Mouse (Mus musculus) layer of hippocampus, adult 9-10 months (tissue): ENCODE data around the gene C2cd4d.

Experiments used
- DNase-seq: peaks from one replicate; pipeline ENCODE4 v3.0.0; 2022; ENCODE audit warnings: low spot score

C2cd4d gene

DNA sequence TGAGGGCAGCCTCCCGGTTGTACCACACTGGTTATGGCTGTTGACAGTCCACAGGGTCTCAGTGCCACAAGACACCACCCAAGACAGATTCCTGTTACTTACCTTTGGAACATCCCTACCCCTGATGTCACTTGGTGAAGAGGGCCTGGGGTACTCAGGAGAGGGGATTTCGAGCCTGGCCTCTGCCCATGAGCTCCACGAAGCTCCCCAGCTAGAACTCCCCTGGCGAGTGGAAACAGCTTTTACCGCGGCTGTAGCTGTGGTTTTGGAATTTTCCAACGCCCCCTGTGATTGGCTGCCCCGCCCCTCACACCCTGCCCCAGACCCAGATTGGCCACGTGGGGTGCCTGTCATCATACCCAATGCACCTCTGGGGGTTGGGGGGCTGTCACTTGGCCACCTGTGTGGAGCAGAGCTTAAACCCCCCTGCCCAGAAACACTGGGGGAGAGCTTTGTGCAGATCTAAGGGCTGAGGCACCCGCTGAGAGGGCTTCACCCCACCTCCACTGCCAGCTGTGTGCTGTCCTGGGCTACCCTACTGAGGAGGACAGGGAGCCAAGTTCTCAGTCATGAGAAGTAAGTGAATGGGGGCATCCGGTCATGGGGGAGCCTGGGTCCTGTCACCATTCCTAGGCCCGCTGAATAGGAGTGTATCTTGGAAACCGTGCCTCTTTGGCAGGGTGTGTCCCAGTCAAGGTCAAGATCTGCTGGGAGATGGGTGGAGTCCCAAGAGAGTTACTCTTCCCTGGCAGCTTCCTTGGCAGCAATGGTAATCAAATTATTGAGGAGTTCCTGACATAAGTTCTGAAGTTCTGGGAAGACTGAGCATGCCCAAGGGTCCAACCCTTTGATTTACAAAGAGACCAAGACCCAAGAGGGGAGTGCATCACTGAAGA lies 15.0 kb downstream of the C2cd4d start:
- no peak for DNase-seq

- DNase-seq: no peak
These were observed 17.7 kb downstream of the C2cd4d start for GRCm38 (mm10) chr3:94379831-94380510.

DNA sequence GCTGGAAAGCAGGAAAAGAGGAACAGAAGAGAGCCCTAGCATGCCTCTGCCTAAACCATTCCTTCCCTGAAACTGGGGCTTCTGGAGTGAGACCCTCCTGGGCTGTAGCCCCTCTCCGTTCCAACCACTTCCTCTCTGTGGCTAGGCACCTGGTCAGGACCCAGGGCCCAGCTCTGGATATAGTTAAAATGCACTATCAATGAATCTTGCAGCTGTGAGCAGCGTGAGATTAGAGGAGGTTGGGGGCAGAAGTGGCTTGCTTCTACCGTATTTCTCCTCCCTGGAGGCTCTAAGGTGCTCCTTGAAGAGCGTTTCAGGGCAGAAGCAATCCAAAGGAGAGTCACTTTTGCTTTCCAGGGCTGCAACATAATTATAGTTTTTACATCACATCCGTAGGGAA lies 20.1 kb downstream of the C2cd4d start:
- no peak for DNase-seq

- DNase-seq: no peak
These were observed 21.2 kb downstream of the C2cd4d start for GRCm38 (mm10) chr3:94383476-94383875.

DNA sequence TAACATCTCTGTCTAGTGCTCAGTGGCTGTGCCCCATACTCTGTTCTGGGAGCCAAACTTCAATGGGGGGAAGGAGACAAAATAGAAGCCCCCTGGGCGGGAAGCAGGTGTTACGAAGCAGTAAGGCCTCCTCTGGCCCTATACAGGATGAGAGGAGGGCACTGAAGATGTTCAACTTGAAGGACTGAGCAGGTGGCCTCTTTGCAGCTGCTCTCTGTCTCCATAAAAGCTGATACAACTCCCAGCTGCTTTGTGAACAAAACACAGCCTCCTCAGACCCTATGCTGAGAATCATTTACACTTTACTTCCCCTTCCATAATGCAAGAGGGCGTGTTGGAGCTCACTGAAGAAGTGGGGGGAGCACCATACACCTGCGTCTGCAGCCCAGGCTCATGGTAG lies 24.4 kb downstream of the C2cd4d start:
- DNase-seq: no peak

DNA sequence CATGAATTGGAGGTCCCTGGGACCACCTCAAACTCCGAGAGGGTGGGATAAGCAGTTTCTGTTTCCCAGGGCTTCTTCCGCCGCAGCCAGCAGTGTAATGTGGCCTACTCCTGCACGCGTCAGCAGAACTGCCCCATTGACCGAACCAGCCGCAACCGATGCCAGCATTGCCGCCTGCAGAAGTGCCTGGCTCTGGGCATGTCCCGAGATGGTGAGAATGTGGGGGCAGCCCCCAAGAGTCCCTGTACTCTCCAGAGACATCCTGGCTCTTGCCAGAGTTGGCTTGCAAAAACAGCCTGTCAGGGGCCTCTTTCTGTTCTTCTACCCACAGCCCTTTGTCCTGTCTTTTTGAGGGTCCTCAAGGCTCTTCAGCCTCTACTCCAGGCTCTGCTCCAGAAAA lies 25.2 kb downstream of the C2cd4d start:
- no peak for DNase-seq

GRCm38 (mm10) chr3:94388047-94388446 lies 25.8 kb downstream of the C2cd4d start:
- DNase-seq: no peak

DNA sequence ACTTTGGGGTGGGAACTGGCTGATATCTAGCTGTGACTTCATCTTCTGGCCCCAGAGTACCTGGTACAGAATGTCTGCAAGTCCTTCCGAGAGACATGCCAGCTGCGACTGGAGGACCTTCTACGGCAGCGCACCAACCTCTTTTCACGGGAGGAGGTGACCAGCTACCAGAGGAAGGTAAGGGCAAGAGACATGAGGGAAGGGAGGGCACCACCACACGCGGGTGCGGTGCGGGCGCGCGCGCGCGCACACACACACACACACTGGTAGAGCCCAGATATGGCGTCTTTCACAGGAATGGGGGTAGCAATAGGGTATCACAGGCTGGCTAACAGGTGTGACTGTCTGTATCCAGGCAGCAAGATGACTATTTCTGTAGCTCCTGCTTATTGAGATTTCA lies 27.2 kb downstream of the C2cd4d start:
- no peak for DNase-seq

- no peak for DNase-seq
These were observed 28.8 kb downstream of the C2cd4d start for GRCm38 (mm10) chr3:94391001-94391400.

- DNase-seq: no peak
These were observed 29.9 kb downstream of the C2cd4d start for GRCm38 (mm10) chr3:94392128-94392527.

DNA sequence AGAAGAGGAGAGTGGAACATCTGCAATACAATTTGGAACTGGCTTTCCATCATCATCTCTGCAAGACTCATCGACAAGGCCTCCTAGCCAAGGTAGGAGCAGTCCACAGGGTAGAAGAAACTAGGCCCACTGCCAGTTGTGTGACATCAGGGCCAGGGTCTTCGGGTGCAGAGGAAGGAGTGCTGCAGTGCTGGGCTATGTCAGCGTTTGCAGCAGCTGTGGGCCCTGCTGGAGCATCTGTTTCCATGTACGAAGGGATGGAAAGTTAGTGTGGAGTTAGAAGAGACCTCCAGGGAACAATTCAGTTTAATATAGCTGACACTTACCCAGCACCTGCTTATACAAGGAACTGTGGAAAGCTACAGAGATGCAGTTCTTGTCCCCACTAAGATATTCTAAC lies 30.8 kb downstream of the C2cd4d start:
- DNase-seq: no peak

- no peak for DNase-seq
These were observed 34.1 kb downstream of the C2cd4d start for GRCm38 (mm10) chr3:94396336-94396735.

GRCm38 (mm10) chr3:94396851-94397250 lies 34.6 kb downstream of the C2cd4d start:
- no peak for DNase-seq

DNA sequence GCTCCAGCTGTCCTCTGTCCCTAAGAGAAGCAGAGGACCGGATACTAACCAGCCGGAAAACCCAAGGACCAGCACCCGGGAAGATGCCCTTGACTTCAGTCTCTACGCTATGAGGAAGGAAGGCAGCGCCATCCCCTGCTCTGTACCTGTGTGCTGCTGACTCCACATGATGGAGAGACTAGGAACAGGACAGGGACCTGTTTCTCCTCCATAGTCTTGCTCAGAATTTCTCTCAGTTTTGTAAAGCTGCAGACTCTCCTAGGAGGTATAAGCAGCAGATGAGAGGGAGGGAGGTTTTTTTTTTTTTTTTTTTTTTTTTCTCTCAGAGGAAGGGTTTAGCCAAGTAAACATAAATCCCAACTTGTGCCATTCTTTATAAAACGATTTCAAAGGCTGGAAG lies 36.0 kb downstream of the C2cd4d start, which contains the start of gene Lingo4:
Gene Lingo4 (plus strand): TSS at position 301 of the 400 bp plus-strand sequence.
- DNase-seq: no peak

GRCm38 (mm10) chr3:94398943-94399481 lies 36.8 kb downstream of the C2cd4d start:
- DNase-seq: no peak

DNA sequence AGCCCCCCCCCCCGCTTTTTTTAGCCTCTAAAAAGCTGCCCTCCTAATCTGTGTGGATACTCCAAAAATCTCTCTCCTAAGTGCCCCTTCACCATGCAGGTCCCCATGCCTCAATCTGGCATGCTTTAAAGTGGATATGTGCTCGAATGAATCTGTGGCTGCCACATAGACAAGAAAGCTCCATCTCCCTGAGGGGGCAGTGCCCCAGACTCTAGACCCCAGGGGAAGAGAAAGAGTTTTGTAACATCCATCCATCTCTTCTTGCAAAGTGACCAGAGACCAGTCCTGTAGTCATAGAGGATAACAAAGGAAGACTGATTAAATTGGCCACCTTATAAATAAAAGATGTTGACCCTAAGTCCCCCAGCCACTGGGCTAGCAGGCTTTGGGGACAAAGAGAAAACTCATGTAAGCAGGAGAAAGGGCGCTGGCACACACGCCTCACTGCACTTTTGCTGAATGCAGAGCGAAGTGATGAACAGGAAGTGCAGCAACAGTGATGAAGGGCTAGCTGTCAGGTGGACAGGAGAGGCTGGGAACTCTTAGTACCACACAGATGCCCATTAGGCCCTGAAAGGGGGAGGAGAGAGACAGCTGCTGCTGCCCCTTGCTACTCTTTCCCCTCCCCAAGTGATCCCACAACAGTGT lies 37.5 kb downstream of the C2cd4d start:
- DNase-seq: no peak

DNA sequence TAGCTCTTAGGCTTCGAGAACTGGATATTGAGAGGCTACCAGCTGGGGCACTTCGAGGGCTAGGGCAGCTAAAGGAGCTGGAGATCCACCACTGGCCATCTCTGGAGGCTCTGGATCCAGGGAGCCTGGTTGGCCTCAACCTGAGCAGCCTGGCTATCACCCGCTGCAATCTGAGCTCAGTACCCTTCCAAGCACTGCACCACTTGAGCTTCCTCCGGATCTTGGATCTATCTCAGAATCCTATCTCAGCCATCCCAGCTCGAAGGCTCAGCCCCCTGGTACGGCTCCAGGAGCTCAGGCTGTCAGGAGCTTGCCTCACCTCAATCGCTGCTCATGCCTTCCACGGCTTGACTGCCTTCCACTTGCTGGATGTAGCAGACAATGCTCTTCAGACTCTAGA lies 40.2 kb downstream of the C2cd4d start:
- no peak for DNase-seq

DNA sequence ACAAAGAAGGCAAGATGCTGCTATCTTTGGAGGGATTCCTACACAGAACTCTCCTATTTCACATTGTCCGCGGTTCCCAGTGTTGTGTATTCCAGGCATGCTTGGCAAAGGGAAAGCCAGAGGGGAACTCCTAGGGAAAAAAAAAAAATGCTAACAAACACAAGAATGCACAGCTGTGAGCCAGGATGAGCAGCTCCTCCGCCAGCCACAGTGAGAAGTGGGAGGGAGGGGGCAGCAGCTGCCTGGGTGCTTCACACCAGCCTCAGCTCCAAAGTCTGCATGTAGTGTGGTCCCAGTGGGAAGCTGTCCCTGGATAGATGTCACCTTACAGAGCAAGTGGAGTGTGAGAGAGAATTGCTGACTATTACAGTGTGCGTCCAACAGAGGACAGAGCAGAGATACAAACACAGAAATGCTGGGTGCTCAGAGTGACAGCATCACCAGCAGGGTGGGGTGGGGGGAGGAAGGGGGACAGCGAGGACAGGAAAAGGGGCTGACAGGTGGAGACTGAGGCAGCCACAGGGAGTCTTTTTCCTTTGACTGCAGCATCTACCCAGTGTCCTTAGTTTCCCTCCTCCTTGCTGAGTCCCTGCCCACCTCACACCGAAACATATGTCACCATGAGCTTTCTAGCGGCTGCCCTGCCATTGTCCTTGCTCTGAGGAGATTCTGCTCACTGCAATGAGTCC lies 42.3 kb downstream of the C2cd4d start:
- DNase-seq: no peak

- DNase-seq: no peak
These were observed 43.3 kb downstream of the C2cd4d start for GRCm38 (mm10) chr3:94405561-94405960.

GRCm38 (mm10) chr3:94412530-94412929 lies 50.3 kb downstream of the C2cd4d start:
- DNase-seq: no peak

DNA sequence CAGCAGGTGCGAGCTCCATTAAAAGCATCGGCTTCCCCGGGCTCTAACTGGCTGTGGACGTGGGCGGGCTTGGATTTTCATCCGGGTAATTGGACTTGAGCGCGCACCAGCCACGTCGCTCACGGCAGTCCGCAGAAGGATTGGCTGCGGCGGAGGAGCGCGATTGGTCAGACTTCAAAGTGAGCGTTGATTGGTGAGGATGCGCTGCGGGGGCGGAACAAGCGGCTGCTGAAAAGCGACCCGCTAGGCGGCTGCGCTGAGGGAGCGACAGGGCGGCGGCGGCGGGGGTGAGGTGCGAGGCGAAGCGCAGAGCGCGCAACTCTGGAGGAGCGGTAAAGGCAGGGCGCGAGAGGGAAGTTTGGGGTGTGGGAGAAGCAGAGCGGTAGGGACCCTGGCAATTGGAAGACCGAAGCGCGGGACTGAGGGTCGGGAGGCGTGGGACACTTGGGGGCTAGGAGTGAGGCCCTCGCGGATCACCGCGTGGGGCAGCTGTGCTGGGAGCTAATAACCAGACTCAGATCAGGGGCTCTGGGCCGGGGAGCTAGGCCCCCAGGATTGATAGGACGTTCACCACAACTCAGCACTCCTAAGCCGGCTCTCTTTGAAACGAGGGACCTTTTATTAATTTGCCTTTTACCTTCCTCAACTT lies 50.9 kb downstream of the C2cd4d start, which contains the start of gene Tdrkh:
Gene Tdrkh (plus strand): TSS at position 243 of the 649 bp plus-strand sequence.
- peak; percentile 95 for DNase-seq
